Mouse (Mus musculus) kidney, adult 2 months (tissue): ENCODE data around the gene Acbd5. TPM values are rescaled to one million over a fixed set of nuclear protein-coding genes. Genes with fewer than 3 reads are reported as not detected.

Experiments
- DNase-seq: peaks from one replicate; pipeline ENCODE4 v3.0.0; 2021
- H3K27ac ChIP-seq: fragments of 200-500 bp; 2 replicates; pipeline ENCODE4 v1.5.1; 2012; ENCODE audit warnings: low read depth, low read length, control low read depth, inconsistent platforms; ENCODE audit not compliant: insufficient read depth
- H3K27me3 ChIP-seq: fragments of 200-500 bp; replicated peaks from 2 replicates; pipeline ENCODE4 v1.6.1; 2012; ENCODE audit warnings: mild to moderate bottlenecking, moderate library complexity, low read length, inconsistent platforms; ENCODE audit not compliant: control insufficient read depth, insufficient read depth
- H3K36me3 ChIP-seq: fragments of 200-500 bp; 2 replicates; pipeline ENCODE4 v1.6.1; 2012; ENCODE audit warnings: mild to moderate bottlenecking, moderate library complexity, low read length, inconsistent platforms; ENCODE audit not compliant: control insufficient read depth, insufficient read depth
- H3K4me1 ChIP-seq: fragments of 200-500 bp; 2 replicates; pipeline ENCODE4 v1.6.1; 2011; ENCODE audit warnings: low read length; ENCODE audit not compliant: control insufficient read depth, insufficient read depth
- H3K4me3 ChIP-seq: fragments of 200-500 bp; 2 replicates; pipeline ENCODE4 v1.5.1; 2011; ENCODE audit warnings: mild to moderate bottlenecking, low read depth, low read length, control low read depth; ENCODE audit not compliant: insufficient read depth
- CTCF ChIP-seq: fragments of 200-500 bp; conservative IDR thresholded peaks from 2 replicates; pipeline ENCODE4 v1.5.1; 2011; ENCODE audit warnings: low read depth, mild to moderate bottlenecking, control low read depth, low read length, moderate library complexity, mixed read lengths; ENCODE audit not compliant: insufficient read depth, insufficient read length
- POLR2A ChIP-seq: fragments of 200-500 bp; IDR thresholded peaks from one replicate; pipeline ENCODE4 v1.6.1; 2011; ENCODE audit warnings: low read depth, low read length, control low read depth
- WGBS: fragments of 180-500 bp; shearing (Covaris S2); methylation state at CpG from one replicate; pipeline ENCODE4 v1.1.7; 2018; 5-methylcytosine and 5-hydroxymethylcytosine counted together
- polyA plus RNA-seq: library from polyadenylated mRNA; depleted of rRNA; stranded (reverse); fragments of >200 nt; gene quantifications from 2 replicates; pipeline ENCODE4 v1.2.3, GENCODE M21; 2012; rRNA removed

Acbd5 gene
- polyA plus RNA-seq, 1 experiment = 18.9 TPM

DNA sequence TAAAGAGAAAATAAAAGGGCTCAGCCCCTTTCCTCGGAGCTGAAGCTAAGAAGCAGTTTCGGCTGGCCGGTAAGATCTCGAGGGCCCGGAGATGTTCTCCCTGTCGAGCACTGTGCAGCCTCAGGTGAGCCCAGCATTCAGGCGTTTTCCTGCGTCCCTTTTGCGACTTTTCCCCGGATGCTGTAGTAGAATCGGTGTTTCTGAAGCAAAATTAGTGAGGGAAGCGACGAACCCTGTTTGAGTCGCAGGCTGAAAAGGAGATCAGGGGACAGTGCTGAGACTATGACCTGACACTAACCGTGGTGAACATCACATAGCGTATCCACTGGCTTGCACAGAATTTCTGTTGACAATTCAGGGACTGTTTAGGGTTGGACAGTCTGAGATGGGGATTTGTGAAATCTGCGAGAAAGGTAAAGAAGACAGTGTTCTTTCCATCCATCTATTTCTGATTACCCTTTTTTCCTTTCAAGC, 88.7 kb downstream of the Acbd5 start:
- H3K27ac ChIP-seq = peak overlapping the region; percentile 79
- no peaks in the 10 kb centered on the region for H3K27me3 ChIP-seq
- DNase-seq = no peak
- under 1% methylated on average over 17 of the region's 17 CpGs for WGBS
- peaks cover 11% of the 10 kb centered on the region for H3K4me1 ChIP-seq
- H3K4me3 ChIP-seq = peak overlapping the region; percentile 82
- no peaks in the 10 kb centered on the region; the same call in 1 of the 2 replicates for H3K36me3 ChIP-seq
- TF ChIP-seq CTCF (no peak), POLR2A (no peak)

Other genes with a start within 250 kb of the Acbd5 start
- gene Pdss1, start 172.6 kb upstream of the Acbd5 start, polyA plus RNA-seq = 8.9 and 9.9 TPM in 2 replicates
- 67.9 and 72.9 TPM in 2 replicates for gene Abi1, start 27.9 kb upstream of the Acbd5 start, polyA plus RNA-seq
- 0.19 and 0.22 TPM in 2 replicates for gene Mastl, start 87.9 kb downstream of the Acbd5 start, polyA plus RNA-seq
- 5.0 and 7.7 TPM in 2 replicates for gene Yme1l1, start 88.2 kb downstream of the Acbd5 start, polyA plus RNA-seq
- not detected in 2 replicates for gene 4931423N10Rik, start 139.3 kb downstream of the Acbd5 start, polyA plus RNA-seq